Mouse (Mus musculus) liver, adult 2 months (tissue): ENCODE data around the gene Nfyc. TPM values are rescaled to one million over a fixed set of nuclear protein-coding genes. Genes with fewer than 3 reads are reported as not detected.

ENCODE experiments used
- DNase-seq: peaks from one replicate; pipeline ENCODE4 v3.0.0-alpha.2; 2011; ENCODE audit warnings: low read depth, low spot score; ENCODE audit errors: extremely low read depth
- H3K27ac ChIP-seq: fragments of 200-500 bp; replicated peaks from 2 replicates; pipeline ENCODE4 v1.5.1; 2012; ENCODE audit warnings: low read depth, mild to moderate bottlenecking, control low read depth, inconsistent platforms, low read length; ENCODE audit not compliant: insufficient read depth
- H3K27me3 ChIP-seq: fragments of 200-500 bp; 2 replicates; pipeline ENCODE4 v1.6.1; 2012; ENCODE audit warnings: mild to moderate bottlenecking, moderate library complexity, low read length, inconsistent platforms; ENCODE audit not compliant: control insufficient read depth, insufficient read depth
- H3K36me3 ChIP-seq: fragments of 200-500 bp; 2 replicates; pipeline ENCODE4 v1.6.1; 2012; ENCODE audit warnings: low read length, inconsistent platforms; ENCODE audit not compliant: control insufficient read depth, insufficient read depth
- H3K4me1 ChIP-seq: fragments of 200-500 bp; 2 replicates; pipeline ENCODE4 v1.6.1; 2011; ENCODE audit warnings: low read length; ENCODE audit not compliant: control insufficient read depth, insufficient read depth
- H3K4me3 ChIP-seq: fragments of 200-500 bp; 2 replicates; pipeline ENCODE4 v1.5.1; 2011; ENCODE audit warnings: low read depth, mild to moderate bottlenecking, control low read depth, low read length, moderate library complexity; ENCODE audit not compliant: insufficient read depth
- H3K79me2 ChIP-seq: fragments of 200-500 bp; 2 replicates; pipeline ENCODE4 v1.6.1; 2012; ENCODE audit warnings: inconsistent platforms, mild to moderate bottlenecking, low read length, moderate library complexity; ENCODE audit not compliant: control insufficient read depth, insufficient read depth
- H3K9ac ChIP-seq: fragments of 200-500 bp; 2 replicates; pipeline ENCODE4 v1.6.1; 2012; ENCODE audit warnings: low read depth, mild to moderate bottlenecking, control low read depth, inconsistent platforms, low read length
- CTCF ChIP-seq: fragments of 200-500 bp; IDR thresholded peaks from 2 replicates; pipeline ENCODE4 v1.5.1; 2011; ENCODE audit warnings: low read depth, low read length, control low read depth
- POLR2A ChIP-seq: fragments of 200-500 bp; IDR thresholded peaks from 2 replicates; pipeline ENCODE4 v1.6.1; 2011; ENCODE audit warnings: low read length, control low read depth; ENCODE audit not compliant: insufficient read depth; ENCODE audit errors: extremely low read depth
- WGBS: fragments of 180-500 bp; shearing (Covaris S2); methylation state at CpG from one replicate; pipeline ENCODE4 v1.1.7; 2018; 5-methylcytosine and 5-hydroxymethylcytosine counted together
- polyA plus RNA-seq: library from polyadenylated mRNA; depleted of rRNA; stranded (reverse); fragments of >200 nt; gene quantifications from 2 replicates; pipeline ENCODE4 v1.2.3, GENCODE M21; 2012
- total RNA-seq: library from RNA; depleted of rRNA; stranded (reverse); fragments of >200 nt; gene quantifications from 2 replicates; pipeline ENCODE4 v1.2.3, GENCODE M21; 2014

The Nfyc gene
- total and polyA plus RNA-seq, 2 experiments: 21.5 to 73.6 TPM

- Histone ChIP-seq H3K27me3 (no peaks in the 10 kb centered on the region), H3K36me3 (no peaks in the 10 kb centered on the region), H3K4me3 (no peak overlapping the region), H3K9ac (no peak overlapping the region), H3K79me2 (no peaks in the 10 kb centered on the region), H3K4me1 (peaks cover under 1% of the 10 kb centered on the region; the same call in 1 of the 2 replicates), H3K27ac (0 out of 2 replicates have a peak overlapping the region, but pooled peaks have one; percentile 14)
- no peak for DNase-seq
- TF ChIP-seq POLR2A: no peak
- TF ChIP-seq CTCF: no peak
- 65% methylated on average over 4 of the region's 4 CpGs for WGBS
Observed at GRCm38 (mm10) chr4:120726174-120726573, 105.2 kb downstream of the Nfyc start.

- 0 out of 2 replicates have a peak overlapping the region, but pooled peaks have one; percentile 14 for H3K27ac ChIP-seq
- 44% methylated on average over 5 of the region's 5 CpGs for WGBS
- no peaks in the 10 kb centered on the region for H3K27me3 ChIP-seq
- no peaks in the 10 kb centered on the region for H3K36me3 ChIP-seq
- H3K4me3 ChIP-seq: no peak overlapping the region
- no peaks in the 10 kb centered on the region for H3K4me1 ChIP-seq
- TF ChIP-seq CTCF (no peak), POLR2A (no peak)
- H3K9ac ChIP-seq: no peak overlapping the region
- no peaks in the 10 kb centered on the region for H3K79me2 ChIP-seq
- DNase-seq: no peak
Observed at GRCm38 (mm10) chr4:120725516-120726090, 105.8 kb downstream of the Nfyc start.

GRCm38 (mm10) chr4:120721574-120721973 is 109.8 kb downstream of the Nfyc start:
- Histone ChIP-seq H3K27ac (no peak overlapping the region), H3K4me1 (no peaks in the 10 kb centered on the region), H3K4me3 (no peak overlapping the region), H3K36me3 (no peaks in the 10 kb centered on the region), H3K27me3 (no peaks in the 10 kb centered on the region), H3K9ac (no peak overlapping the region), H3K79me2 (no peaks in the 10 kb centered on the region)
- WGBS: 63% methylated on average over 2 of the region's 2 CpGs
- no peak for DNase-seq
- no peak for TF ChIP-seq POLR2A
- no peak for TF ChIP-seq CTCF

GRCm38 (mm10) chr4:120719152-120719551 is 112.2 kb downstream of the Nfyc start:
- H3K4me3 ChIP-seq: no peak overlapping the region
- no peaks in the 10 kb centered on the region for H3K36me3 ChIP-seq
- no peaks in the 10 kb centered on the region for H3K79me2 ChIP-seq
- no peak overlapping the region for H3K9ac ChIP-seq
- peaks cover 6% of the 10 kb centered on the region; the same call in 1 of the 2 replicates for H3K27me3 ChIP-seq
- 64% methylated on average over 5 of the region's 5 CpGs for WGBS
- TF ChIP-seq POLR2A: no peak
- no peak for TF ChIP-seq CTCF
- no peak for DNase-seq
- H3K4me1 ChIP-seq: peaks cover 2% of the 10 kb centered on the region; the same call in 1 of the 2 replicates
- H3K27ac ChIP-seq: no peak overlapping the region

- WGBS: 80% methylated on average over 8 of the region's 8 CpGs
- DNase-seq: no peak
- no peaks in the 10 kb centered on the region for H3K36me3 ChIP-seq
- H3K9ac ChIP-seq: no peak overlapping the region
- peaks cover 2% of the 10 kb centered on the region; the same call in 1 of the 2 replicates for H3K4me1 ChIP-seq
- H3K4me3 ChIP-seq: no peak overlapping the region
- H3K27me3 ChIP-seq: peaks cover 6% of the 10 kb centered on the region; the same call in 1 of the 2 replicates
- no peak overlapping the region for H3K27ac ChIP-seq
- TF ChIP-seq POLR2A: no peak
- TF ChIP-seq CTCF: no peak
- H3K79me2 ChIP-seq: no peaks in the 10 kb centered on the region
Observed at GRCm38 (mm10) chr4:120717591-120717990, 113.8 kb downstream of the Nfyc start.

- H3K27me3 ChIP-seq: peaks cover 6% of the 10 kb centered on the region; the same call in 1 of the 2 replicates
- no peaks in the 10 kb centered on the region for H3K36me3 ChIP-seq
- no peak overlapping the region for H3K27ac ChIP-seq
- no peak overlapping the region for H3K4me3 ChIP-seq
- H3K4me1 ChIP-seq: peaks cover 2% of the 10 kb centered on the region; the same call in 1 of the 2 replicates
- 18% methylated on average over 12 of the region's 12 CpGs for WGBS
- no peak for TF ChIP-seq POLR2A
- TF ChIP-seq CTCF: no peak
- H3K9ac ChIP-seq: no peak overlapping the region
- no peak for DNase-seq
- H3K79me2 ChIP-seq: no peaks in the 10 kb centered on the region
Observed at GRCm38 (mm10) chr4:120716765-120717164, 114.6 kb downstream of the Nfyc start.
